Mouse (Mus musculus): ENCODE data around the gene Atf6b.

- TF ChIP-seq CTCF (IDR thresholded peaks at IDR 0.05; ENCODE audit: low read depth) (no peak), EP300 (IDR thresholded peaks at IDR 0.05; ENCODE audit: low read depth) (no peak)
These were observed 17.5 kb downstream of the Atf6b start for GRCm38 (mm10) chr17:34664472-34664871.

Measured in liver, postnatal 0 days (tissue).